Mouse (Mus musculus) liver, embryonic 11.5 days (tissue): ENCODE results near the gene Prss42. TPM values are rescaled to one million over a fixed set of nuclear protein-coding genes. Genes with fewer than 3 reads are reported as not detected.
"Not testable (repeated sequence)": the region's sequence is repeated elsewhere in the genome, so short reads cannot be mapped to it uniquely, and the experiment has no call there.

ENCODE experiments used
- ATAC-seq: fragments of 200-750 bp; cut with Nextera tagmentation; replicated peaks from 2 replicates; pipeline ENCODE4 v1.8.0; 2017; ENCODE audit warnings: moderate number of reproducible peaks, mild to moderate bottlenecking, moderate TSS enrichment, moderate library complexity; ENCODE audit not compliant: low FRiP score
- DNase-seq: peaks from one replicate; pipeline ENCODE4 v3.0.0-alpha.2; 2017; ENCODE audit warnings: low spot score
- H3K27ac ChIP-seq: fragments of 300-500 bp; sonication (generic); 2 replicates; pipeline ENCODE4 v1.5.1; 2014; ENCODE audit warnings: mild to moderate bottlenecking, low read depth, low read length, control low read depth
- H3K27me3 ChIP-seq: fragments of 300-500 bp; sonication (generic); replicated peaks from 2 replicates; pipeline ENCODE4 v1.6.1; 2014; ENCODE audit warnings: low read length, mixed read lengths; ENCODE audit not compliant: control insufficient read depth, insufficient read depth
- H3K36me3 ChIP-seq: fragments of 300-500 bp; sonication (generic); 2 replicates; pipeline ENCODE4 v1.6.1; 2014; ENCODE audit warnings: mild to moderate bottlenecking, low read length, moderate library complexity, mixed read lengths; ENCODE audit not compliant: control insufficient read depth, insufficient read depth
- H3K4me1 ChIP-seq: fragments of 300-500 bp; sonication (generic); replicated peaks from 2 replicates; pipeline ENCODE4 v1.6.1; 2014; ENCODE audit warnings: low read length, mixed read lengths; ENCODE audit not compliant: control insufficient read depth, insufficient read depth
- H3K4me2 ChIP-seq: fragments of 300-500 bp; sonication (generic); 2 replicates; pipeline ENCODE4 v1.6.1; 2014; ENCODE audit warnings: mild to moderate bottlenecking, control low read depth, moderate library complexity
- H3K4me3 ChIP-seq: fragments of 300-500 bp; sonication (generic); 2 replicates; pipeline ENCODE4 v1.5.1; 2014; ENCODE audit warnings: low read depth, low read length, control low read depth
- H3K9ac ChIP-seq: fragments of 300-500 bp; sonication (generic); 2 replicates; pipeline ENCODE4 v1.6.1; 2014; ENCODE audit warnings: low read depth, low read length, control low read depth
- H3K9me3 ChIP-seq: fragments of 300-500 bp; sonication (generic); 2 replicates; pipeline ENCODE4 v1.6.1; 2016; ENCODE audit warnings: low read length, inconsistent platforms, mixed read lengths; ENCODE audit not compliant: control insufficient read depth
- WGBS: fragments of 180-500 bp; shearing (Covaris S2); extraction: QIAGEN DNeasy Blood & Tissue Kit; methylation state at CpG from one replicate; pipeline ENCODE4 v1.1.7; 2014; 5-methylcytosine and 5-hydroxymethylcytosine counted together
- polyA plus RNA-seq: library from polyadenylated mRNA; unstranded; fragments of >200 nt; fragmentation: Nextera tagmentation; extraction: Ambion mirVana; gene quantifications from 2 replicates; pipeline ENCODE4 v1.2.1, GENCODE M21; 2014

Prss42 gene
- polyA plus RNA-seq, 1 experiment from 2014 or later: not detected

DNA sequence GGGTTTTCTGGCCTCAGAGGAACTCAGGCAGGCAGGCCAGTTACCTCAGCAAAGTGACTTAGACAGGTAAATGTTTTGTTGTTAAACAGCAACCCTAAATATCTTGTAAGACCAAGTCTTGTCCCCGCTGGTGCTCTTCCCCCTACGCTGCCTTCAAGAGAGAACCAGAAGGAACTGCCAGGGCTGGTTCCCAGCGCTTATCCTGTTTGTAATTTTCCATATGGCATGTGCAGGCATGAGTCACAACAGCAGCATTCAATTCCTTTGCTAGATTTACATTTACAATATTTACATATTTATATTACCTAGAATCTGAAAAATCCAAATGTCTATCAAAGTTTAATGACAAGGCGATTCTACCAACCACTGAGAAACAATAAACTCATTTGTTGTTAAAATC lies 12.1 kb downstream of the Prss42 start:
- no peak overlapping the region for H3K4me2 ChIP-seq
- H3K4me1 ChIP-seq: no peaks in the 10 kb centered on the region
- H3K27me3 ChIP-seq: no peaks in the 10 kb centered on the region
- H3K36me3 ChIP-seq: no peaks in the 10 kb centered on the region
- H3K9me3 ChIP-seq: no peaks in the 10 kb centered on the region
- H3K27ac ChIP-seq: no peak overlapping the region
- 78% methylated on average over 4 of the region's 4 CpGs for WGBS
- ATAC-seq: no peak
- DNase-seq: no peak
- H3K9ac ChIP-seq: no peak overlapping the region
- H3K4me3 ChIP-seq: no peak overlapping the region

DNA sequence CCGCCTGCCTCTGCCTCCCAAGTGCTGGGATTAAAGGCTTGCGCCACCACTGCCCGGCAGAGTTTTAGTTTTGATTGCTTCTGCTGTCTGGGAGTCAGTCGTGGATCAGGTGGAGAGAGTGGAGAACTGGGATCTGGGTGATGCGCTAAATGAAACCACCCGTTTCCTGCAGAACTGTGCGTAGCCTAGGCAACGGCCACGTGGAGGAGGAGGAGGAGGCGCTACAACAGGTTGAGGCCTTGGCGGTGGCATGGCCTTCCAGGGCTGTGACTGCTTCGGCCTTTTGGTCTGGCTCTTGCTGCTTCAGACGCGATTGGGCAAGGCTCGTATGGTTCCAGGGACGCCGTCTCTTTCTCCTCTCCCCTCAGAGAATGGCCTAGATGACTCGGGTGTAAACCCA lies 15.8 kb downstream of the Prss42 start, which contains the start of gene Prss44:
TSS of gene Prss44 (plus strand) at position 206 of the 400 bp plus-strand sequence.
- WGBS: 58% methylated on average over 18 of the region's 18 CpGs
- H3K4me3 ChIP-seq: no peak within 1 kb of the TSS
- no peaks in the 10 kb centered on the region for H3K4me1 ChIP-seq
- no peaks in the 10 kb centered on the region; the same call in 1 of the 2 replicates for H3K27me3 ChIP-seq
- H3K9ac ChIP-seq: no peak within 1 kb of the TSS
- H3K36me3 ChIP-seq: no peaks in the 10 kb centered on the region
- no peak for DNase-seq
- no peak within 1 kb of the TSS for H3K4me2 ChIP-seq
- H3K27ac ChIP-seq: no peak within 1 kb of the TSS
- no peak for ATAC-seq
- no peaks in the 10 kb centered on the region for H3K9me3 ChIP-seq

DNA sequence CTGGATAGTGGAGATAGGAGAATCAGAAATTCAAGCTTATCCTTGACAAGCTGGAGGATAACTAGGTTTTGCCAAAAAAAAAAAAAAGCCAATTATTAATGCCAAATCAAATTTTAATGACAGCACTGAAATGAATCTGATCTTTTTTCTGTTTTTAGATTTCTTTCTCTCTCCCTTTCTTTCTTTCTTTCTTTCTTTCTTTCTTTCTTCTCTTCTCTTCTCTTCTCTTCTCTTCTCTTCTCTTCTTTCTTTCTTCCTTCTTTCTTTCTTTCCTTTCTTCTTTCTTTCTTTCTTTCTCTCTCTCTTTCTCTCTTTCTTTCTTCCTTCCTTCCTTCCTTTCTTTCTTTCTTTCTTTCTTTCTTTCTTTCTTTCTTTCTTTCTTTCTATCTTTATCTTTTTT lies 22.6 kb downstream of the Prss42 start:
- DNase-seq, ATAC-seq, H3K4me2 ChIP-seq, H3K4me1 ChIP-seq, H3K36me3 ChIP-seq, H3K4me3 ChIP-seq, H3K27ac ChIP-seq, H3K9ac ChIP-seq, H3K9me3 ChIP-seq, H3K27me3 ChIP-seq: not testable (repeated sequence)

DNA sequence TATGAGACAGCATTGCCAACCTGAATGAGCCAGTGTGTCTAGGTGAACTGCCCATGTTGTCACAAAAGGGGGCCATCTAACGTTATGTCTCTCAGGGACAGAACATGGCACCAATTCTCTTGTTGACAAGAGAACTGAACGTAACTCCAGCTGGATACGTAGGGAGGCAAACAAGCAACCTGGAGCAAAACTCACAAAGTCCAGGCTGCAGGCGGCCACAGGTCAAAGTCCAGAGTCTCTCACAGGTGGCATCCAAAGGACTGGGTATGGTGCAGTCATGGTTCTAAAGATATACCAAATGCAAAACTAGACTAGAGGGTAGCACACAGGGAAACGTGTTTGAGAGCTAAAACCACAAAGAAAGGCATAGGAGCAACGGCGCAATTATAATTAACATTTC lies 23.5 kb downstream of the Prss42 start:
- Histone ChIP-seq H3K36me3 (no peaks in the 10 kb centered on the region), H3K27me3 (no peaks in the 10 kb centered on the region; the same call in 1 of the 2 replicates), H3K4me2 (no peak overlapping the region), H3K4me1 (no peaks in the 10 kb centered on the region), H3K27ac (no peak overlapping the region), H3K9me3 (no peaks in the 10 kb centered on the region), H3K9ac (no peak overlapping the region), H3K4me3 (no peak overlapping the region)
- WGBS: 72% methylated on average over 7 of the region's 7 CpGs
- DNase-seq (no peak), ATAC-seq (no peak)

DNA sequence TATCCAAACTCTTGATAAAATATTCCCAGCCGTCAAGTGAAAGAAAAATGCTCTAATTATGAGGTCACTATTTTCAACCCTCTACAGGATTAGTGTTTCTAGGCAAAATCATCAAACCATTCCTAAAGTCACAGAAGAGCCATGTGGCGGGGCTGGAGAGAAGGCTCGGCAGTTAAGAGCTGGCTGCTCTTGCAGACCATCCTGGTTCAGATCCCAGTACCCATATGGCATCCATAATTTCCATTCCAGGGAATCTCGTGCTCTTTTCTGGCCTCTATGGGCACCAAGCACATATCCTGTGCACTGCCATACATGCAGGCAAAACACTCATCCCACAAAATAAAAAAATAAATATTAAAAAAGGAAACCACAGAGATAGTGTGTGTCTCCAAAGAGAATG lies 27.5 kb downstream of the Prss42 start:
- Histone ChIP-seq H3K4me3 (no peak overlapping the region), H3K4me2 (no peak overlapping the region), H3K27ac (no peak overlapping the region), H3K27me3 (peaks cover 2% of the 10 kb centered on the region; the same call in 1 of the 2 replicates), H3K9me3 (no peaks in the 10 kb centered on the region), H3K9ac (no peak overlapping the region), H3K4me1 (no peaks in the 10 kb centered on the region), H3K36me3 (no peaks in the 10 kb centered on the region)
- no peak for ATAC-seq
- no peak for DNase-seq
- 76% methylated on average over 4 of the region's 4 CpGs for WGBS

DNA sequence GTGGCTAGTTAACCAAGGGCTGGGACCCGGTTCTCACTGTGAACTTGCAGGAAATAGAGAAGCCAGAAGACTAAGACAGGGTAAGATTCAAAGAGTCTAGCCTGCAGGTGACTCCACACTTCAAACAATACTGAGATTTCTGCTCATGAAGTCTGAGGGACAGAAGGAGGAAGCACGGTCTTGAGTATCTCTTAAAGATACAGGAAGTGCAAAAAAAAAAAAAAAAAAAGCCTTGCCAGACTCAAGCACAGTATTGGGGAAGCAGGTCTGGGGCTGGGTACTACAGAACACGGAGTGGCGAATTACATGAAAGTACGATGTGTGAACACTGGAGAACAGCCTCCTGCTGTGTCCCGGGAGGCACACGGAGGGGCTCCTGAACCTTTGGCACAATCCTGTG lies 27.9 kb downstream of the Prss42 start:
- H3K4me1 ChIP-seq: no peaks in the 10 kb centered on the region
- H3K9ac ChIP-seq: no peak overlapping the region
- peaks cover 2% of the 10 kb centered on the region; the same call in 1 of the 2 replicates for H3K27me3 ChIP-seq
- no peaks in the 10 kb centered on the region for H3K36me3 ChIP-seq
- ATAC-seq (no peak), DNase-seq (no peak)
- H3K27ac ChIP-seq: no peak overlapping the region
- WGBS: 52% methylated on average over 7 of the region's 7 CpGs
- no peak overlapping the region for H3K4me3 ChIP-seq
- H3K9me3 ChIP-seq: no peaks in the 10 kb centered on the region
- H3K4me2 ChIP-seq: no peak overlapping the region

DNA sequence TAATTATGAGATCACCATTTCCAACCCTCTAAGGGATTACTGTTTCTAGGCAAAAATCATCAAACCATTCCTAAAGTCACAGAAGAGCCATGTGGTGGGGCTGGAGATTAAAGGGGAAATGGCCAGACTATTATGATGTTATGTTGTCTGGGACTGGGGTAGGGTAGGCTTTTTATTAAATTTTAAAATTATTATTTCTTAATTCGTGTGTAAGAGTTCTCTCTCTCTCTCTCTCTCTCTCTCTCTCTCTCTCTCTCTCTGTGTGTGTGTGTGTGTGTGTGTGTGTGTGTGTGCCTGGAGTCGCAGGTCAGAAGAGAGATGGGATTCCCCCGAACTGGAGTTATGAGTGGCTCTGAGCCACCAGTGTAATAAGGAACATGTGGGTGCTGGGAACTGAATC lies 28.4 kb downstream of the Prss42 start, which contains the start of gene Prss43:
TSS of gene Prss43 (plus strand) at position 301 of the 400 bp plus-strand sequence.
- Histone ChIP-seq H3K27ac (no peak within 1 kb of the TSS), H3K4me1 (no peaks in the 10 kb centered on the region), H3K9me3 (no peaks in the 10 kb centered on the region), H3K9ac (no peak within 1 kb of the TSS), H3K4me2 (no peak within 1 kb of the TSS), H3K4me3 (no peak within 1 kb of the TSS), H3K27me3 (peaks cover 2% of the 10 kb centered on the region; the same call in 1 of the 2 replicates), H3K36me3 (no peaks in the 10 kb centered on the region)
- ATAC-seq: no peak
- no peak for DNase-seq
- 75% methylated on average over 3 of the region's 3 CpGs for WGBS

DNA sequence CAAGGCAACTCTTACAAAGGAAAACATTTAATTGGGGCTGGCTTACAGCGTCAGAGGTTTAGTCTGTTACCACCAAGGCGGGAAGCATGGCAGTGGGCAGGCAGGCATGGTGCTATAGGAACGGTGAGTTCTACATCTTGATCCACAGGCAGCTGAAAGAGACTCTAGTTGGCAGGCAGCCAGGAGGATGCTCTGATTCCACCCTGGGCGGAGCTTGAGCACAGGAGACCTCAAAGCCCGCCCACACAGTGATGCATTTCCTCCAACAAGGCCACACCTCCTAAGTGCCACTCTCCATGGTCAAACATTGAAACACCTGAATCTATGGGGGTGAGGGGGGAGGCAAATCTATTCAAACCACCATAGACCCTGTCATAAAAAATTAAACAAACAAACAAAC lies 35.1 kb downstream of the Prss42 start:
- no peak for ATAC-seq

DNA sequence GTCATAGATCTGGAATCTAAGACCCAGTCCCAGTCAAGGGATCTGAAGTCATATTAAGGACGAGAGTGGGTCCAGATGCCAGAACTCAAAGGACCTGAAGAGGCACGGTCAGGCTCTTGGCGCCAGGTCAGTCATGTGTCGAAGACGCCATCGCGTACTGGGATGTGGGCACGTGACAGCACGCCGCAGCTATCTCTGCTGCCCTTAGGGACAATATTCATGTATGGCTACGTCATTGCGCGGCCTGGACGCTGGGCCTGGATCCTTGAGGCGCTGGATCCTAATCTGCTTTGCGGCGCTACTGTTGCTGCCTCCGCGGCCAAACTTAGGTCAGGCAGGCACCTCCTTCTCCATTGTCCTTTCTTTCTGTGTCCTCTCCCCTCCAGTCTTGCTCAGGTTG lies 36.4 kb downstream of the Prss42 start, which contains the start of gene Prss45:
TSS of gene Prss45 (plus strand) at position 178 of the 400 bp plus-strand sequence.
- Histone ChIP-seq H3K27me3 (no peaks in the 10 kb centered on the region), H3K4me1 (no peaks in the 10 kb centered on the region), H3K4me3 (no peak within 1 kb of the TSS), H3K36me3 (no peaks in the 10 kb centered on the region), H3K9ac (no peak within 1 kb of the TSS), H3K4me2 (no peak within 1 kb of the TSS), H3K9me3 (no peaks in the 10 kb centered on the region), H3K27ac (no peak within 1 kb of the TSS)
- WGBS: 73% methylated on average over 19 of the region's 19 CpGs
- ATAC-seq (no peak), DNase-seq (no peak)

More for the DNA sequence above, 35.1 kb downstream of the Prss42 start:
- Histone ChIP-seq H3K27me3 (peaks cover 2% of the 10 kb centered on the region; the same call in 1 of the 2 replicates), H3K27ac (no peak overlapping the region), H3K36me3 (no peaks in the 10 kb centered on the region), H3K9me3 (no peaks in the 10 kb centered on the region), H3K4me1 (no peaks in the 10 kb centered on the region), H3K4me3 (no peak overlapping the region), H3K9ac (no peak overlapping the region), H3K4me2 (no peak overlapping the region)
- 60% methylated on average over 5 of the region's 5 CpGs for WGBS
- no peak for DNase-seq
